Comparison of ENCODE assay signal across 21 mouse cellular contexts in the genomic region with DNA sequence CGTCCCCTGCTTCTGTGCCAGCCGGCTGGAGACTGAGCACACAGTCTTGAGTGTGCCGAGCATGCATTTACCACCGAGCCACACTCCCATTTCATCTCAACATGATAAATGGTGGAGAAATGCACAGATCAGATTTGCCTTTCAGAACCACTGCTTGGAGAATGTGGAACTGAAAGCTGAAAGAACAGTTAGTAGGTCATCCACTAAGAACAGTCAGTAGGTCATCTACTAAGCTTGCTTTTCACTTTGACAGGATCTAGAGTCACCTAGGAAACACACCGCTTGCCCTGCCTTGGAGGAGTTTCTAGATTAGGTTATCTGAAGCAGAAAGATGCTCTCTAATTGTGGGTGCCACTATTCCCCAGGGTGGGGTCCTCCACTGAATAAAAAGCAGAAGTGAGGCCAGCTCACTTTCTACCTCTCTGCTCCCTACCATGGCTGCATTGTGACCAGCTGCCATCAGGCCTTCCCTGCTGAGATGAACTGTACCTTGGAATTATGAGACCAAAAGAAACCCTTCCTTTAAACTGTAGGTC. TPM values are rescaled to one million over a fixed set of nuclear protein-coding genes. Genes with fewer than 3 reads are reported as not detected.
DNase-seq lines count a peak whose midpoint lies in the region; ATAC-seq lines count a peak whose summit lies in the region.
"Had no signal": no experiment of that assay in that cellular context is flagged by ENCODE, and none has a peak within 500 bp of the region (broad histone marks: within the 10 kb centered on the region; RNA-seq: fewer than 3 reads in every experiment).

No protein-coding gene starts in this region.

- peak; percentile 34; the same call in 1 of the 2 replicates for ATAC-seq in liver, embryonic 13.5 days (ENCODE audit: low read depth)
- no peak for ATAC-seq in liver, embryonic 12.5 days
- ATAC-seq in megakaryocyte progenitor cell, adult 5-6 weeks (replicated peaks; ENCODE audit: poor library complexity): peak; percentile 34; the same call in 1 of the 2 replicates
- ATAC-seq: forebrain, embryonic 16.5 days; intestine, embryonic 15.5 days had no signal

- H3K9me3 ChIP-seq in liver, embryonic 13.5 days (replicated peaks): no peaks in the 10 kb centered on the region
- H3K9me3 ChIP-seq in liver, embryonic 12.5 days (replicated peaks): no peaks in the 10 kb centered on the region
- H3K9me3 ChIP-seq: embryonic facial prominence, embryonic 12.5 days; heart, embryonic 15.5 days; intestine, embryonic 15.5 days had no signal

- H3K27ac ChIP-seq in liver, embryonic 13.5 days: no peak overlapping the region
- no peak overlapping the region for H3K27ac ChIP-seq in liver, embryonic 12.5 days
- H3K27ac ChIP-seq: embryonic facial prominence, embryonic 12.5 days; forebrain, embryonic 12.5 days; heart, adult 2 months; heart, embryonic 15.5 days; hindbrain, embryonic 10.5 days; hindbrain, embryonic 14.5 days; intestine, embryonic 15.5 days had no signal

- 0 out of 2 replicates have a peak, but pooled peaks cover 5% of the 10 kb centered on the region for H3K27me3 ChIP-seq in liver, embryonic 13.5 days
- peaks cover 13% of the 10 kb centered on the region for H3K27me3 ChIP-seq in liver, embryonic 12.5 days (replicated peaks)
- H3K27me3 ChIP-seq: embryonic facial prominence, embryonic 12.5 days; forebrain, embryonic 12.5 days; heart, embryonic 15.5 days; intestine, embryonic 15.5 days had no signal

- 62% methylated on average over 5 of the region's 5 CpGs for WGBS in liver, embryonic 13.5 days (ENCODE audit: insufficient replicate concordance)
- WGBS in liver, embryonic 12.5 days (ENCODE audit: insufficient replicate concordance): 62% methylated on average over 5 of the region's 5 CpGs

- no peaks in the 10 kb centered on the region for H3K36me3 ChIP-seq in liver, embryonic 13.5 days
- no peaks in the 10 kb centered on the region for H3K36me3 ChIP-seq in liver, embryonic 12.5 days
- H3K36me3 ChIP-seq: embryonic facial prominence, embryonic 12.5 days; forebrain, embryonic 12.5 days; heart, embryonic 15.5 days; hindbrain, embryonic 10.5 days; intestine, embryonic 15.5 days had no signal

- H3K4me1 ChIP-seq in liver, embryonic 13.5 days (replicated peaks): peaks cover 9% of the 10 kb centered on the region
- H3K4me1 ChIP-seq in liver, embryonic 12.5 days: peaks cover 5% of the 10 kb centered on the region; the same call in 1 of the 2 replicates
- H3K4me1 ChIP-seq: embryonic facial prominence, embryonic 12.5 days; forebrain, embryonic 12.5 days; heart, embryonic 15.5 days; hindbrain, embryonic 10.5 days; intestine, embryonic 15.5 days had no signal

- H3K9ac ChIP-seq in liver, embryonic 13.5 days: no peak overlapping the region
- no peak overlapping the region for H3K9ac ChIP-seq in liver, embryonic 12.5 days
- H3K9ac ChIP-seq: embryonic facial prominence, embryonic 12.5 days; forebrain, embryonic 12.5 days; heart, embryonic 15.5 days; hindbrain, embryonic 14.5 days; intestine, embryonic 15.5 days had no signal

- DNase-seq in liver, embryonic 13.5 days: no peak
- peak; percentile 68 for DNase-seq in MEL-GATA-1-ER (ENCODE audit: extremely low read depth, low read depth)
- DNase-seq in cerebellum, adult 11 months: no peak
- DNase-seq in thymus, postnatal 4 days: no peak
- DNase-seq in lung, postnatal 14 days: no peak
- DNase-seq: adrenal gland, postnatal 25 days; cerebellum, adult 2 months; cerebellum, postnatal 10 days; gastrocnemius, postnatal 10 days; heart, adult 2 months; heart, postnatal 14 days had no signal

- no peak overlapping the region for H3K4me3 ChIP-seq in liver, embryonic 13.5 days (replicated peaks)
- H3K4me3 ChIP-seq in liver, embryonic 12.5 days: no peak overlapping the region
- H3K4me3 ChIP-seq: embryonic facial prominence, embryonic 12.5 days; forebrain, embryonic 12.5 days; heart, adult 2 months; heart, embryonic 15.5 days; hindbrain, embryonic 10.5 days; intestine, embryonic 15.5 days had no signal

- H3K4me2 ChIP-seq in liver, embryonic 13.5 days: no peak overlapping the region
- no peak overlapping the region for H3K4me2 ChIP-seq in liver, embryonic 12.5 days
- H3K4me2 ChIP-seq: embryonic facial prominence, embryonic 12.5 days; forebrain, embryonic 12.5 days; heart, embryonic 11.5 days; heart, embryonic 15.5 days; hindbrain, embryonic 14.5 days; intestine, embryonic 15.5 days had no signal

RNA-seq across cellular contexts. Expression of a gene that starts 16.9 kb away (rescaled TPM):
- 40.1 and 51.7 TPM in 2 replicates for polyA plus RNA-seq in liver, embryonic 13.5 days (2015; fragmentation: Nextera tagmentation; extraction: Ambion mirVana)
- 46.4 and 50.8 TPM in 2 replicates for polyA plus RNA-seq in liver, embryonic 12.5 days (2016; fragmentation: Nextera tagmentation; extraction: Ambion mirVana)
- total RNA-seq in megakaryocyte progenitor cell, adult 5-6 weeks (2015): 27.1 and 27.4 TPM in 2 replicates
- 69.9 and 111 TPM in 2 replicates for total RNA-seq in megakaryocyte progenitor cell, adult 5-6 weeks (2017)

RNA-seq across cellular contexts. Expression of a gene that starts 20.4 kb away (rescaled TPM):
- polyA plus RNA-seq in liver, embryonic 13.5 days (2015; fragmentation: Nextera tagmentation; extraction: Ambion mirVana): 899 and 1,125 TPM in 2 replicates
- polyA plus RNA-seq in liver, embryonic 12.5 days (2016; fragmentation: Nextera tagmentation; extraction: Ambion mirVana): 819 and 854 TPM in 2 replicates
- total RNA-seq in megakaryocyte progenitor cell, adult 5-6 weeks (2015): 540 and 612 TPM in 2 replicates
- total RNA-seq in megakaryocyte progenitor cell, adult 5-6 weeks (2017): 427 and 442 TPM in 2 replicates

RNA-seq across cellular contexts. Expression of a gene that starts 33.8 kb away (rescaled TPM):
- polyA plus RNA-seq in liver, embryonic 13.5 days (2015; fragmentation: Nextera tagmentation; extraction: Ambion mirVana): 8.8 and 12.9 TPM in 2 replicates
- 9.6 and 11.7 TPM in 2 replicates for polyA plus RNA-seq in liver, embryonic 12.5 days (2016; fragmentation: Nextera tagmentation; extraction: Ambion mirVana)
- total RNA-seq in megakaryocyte progenitor cell, adult 5-6 weeks (2015): 7.5 and 12.0 TPM in 2 replicates
- total RNA-seq in megakaryocyte progenitor cell, adult 5-6 weeks (2017): 12.2 TPM in 1 of 2 replicates, not detected in the other
